Mouse (Mus musculus): ENCODE data around the gene Pwp1. TPM values are rescaled to one million over a fixed set of nuclear protein-coding genes. Genes with fewer than 3 reads are reported as not detected.

Pwp1 gene
- total RNA-seq, 1 experiment from 2014 or later, result 27.3 TPM

GRCm38 (mm10) chr10:85936280-85936965 is 107.1 kb downstream of the Pwp1 start:
- ATAC-seq (replicated peaks; ENCODE audit: insufficient number of reproducible peaks, low FRiP score, low TSS enrichment, poor library complexity, severe bottlenecking), result no peak

Other genes starting within 250 kb of the Pwp1 start
- 31.5 to 47.4 TPM (median 47.1 TPM) in 3 replicates for gene Prdm4, start 87.6 kb downstream of the Pwp1 start, total RNA-seq (2017)
- not detected in 3 replicates for gene Ascl4, start 98.2 kb downstream of the Pwp1 start, total RNA-seq (2017)
- gene Rtcb, start 128.3 kb downstream of the Pwp1 start, total RNA-seq (2017), result 93.9 to 104 TPM (median 99.3 TPM) in 3 replicates
- not detected in 3 replicates for gene Bpifc, start 182.4 kb downstream of the Pwp1 start, total RNA-seq (2017)
- gene Fbxo7, start 192.5 kb downstream of the Pwp1 start, total RNA-seq (2017), result 12.6 to 20.6 TPM (median 16.5 TPM) in 3 replicates